Mouse (Mus musculus) spleen, postnatal 36 days (tissue): ENCODE measurements around the gene Unc93b1.

Experiments
- DNase-seq, 2 experiments: peaks; one replicate each; pipeline ENCODE4 v3.0.0; 2022; ENCODE audit warnings: low spot score in 2 of 2, mixed read lengths in 1 of 2

Unc93b1 gene

DNA sequence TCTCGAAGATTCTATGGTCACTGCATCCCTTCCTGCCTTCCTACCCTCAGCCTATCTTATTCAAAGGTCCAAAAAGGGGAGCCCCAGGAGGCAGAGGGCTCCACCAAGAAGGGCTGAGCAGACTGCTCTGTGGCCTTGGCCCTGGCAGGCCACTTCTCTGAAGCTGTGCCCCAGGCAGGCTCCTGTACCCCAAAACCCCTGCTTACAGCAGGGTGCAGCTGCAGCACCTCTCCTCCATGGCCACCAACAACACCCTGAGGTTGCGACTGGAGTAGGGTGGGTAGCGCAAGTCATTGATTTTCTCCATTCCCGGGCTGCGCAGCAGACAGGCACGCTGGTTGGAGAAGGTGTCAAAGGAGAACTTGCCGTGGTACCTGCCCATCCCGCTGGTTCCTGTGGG, 21.3 kb upstream of the Unc93b1 start:
- no peak for DNase-seq

DNA sequence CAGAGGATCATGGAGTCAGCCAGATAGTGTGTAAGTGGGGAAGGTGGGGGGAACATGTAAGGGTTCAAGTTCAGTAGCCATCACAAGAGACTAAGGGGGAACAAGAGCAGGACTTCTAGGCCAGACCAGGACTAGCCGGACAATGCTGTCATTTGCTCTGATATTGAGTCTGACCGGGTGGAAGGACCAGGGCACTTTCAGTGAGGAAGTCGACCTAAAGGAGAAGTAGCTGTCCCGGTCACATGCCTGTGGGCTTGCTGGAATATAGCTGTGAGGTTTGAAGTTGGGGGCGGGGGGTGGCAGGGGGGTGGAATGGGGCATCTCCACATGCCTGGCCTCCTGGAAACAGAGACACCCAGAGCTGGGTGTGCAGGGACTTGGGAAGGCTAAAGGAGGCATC, 20.5 kb upstream of the Unc93b1 start:
- no peak for DNase-seq

DNA sequence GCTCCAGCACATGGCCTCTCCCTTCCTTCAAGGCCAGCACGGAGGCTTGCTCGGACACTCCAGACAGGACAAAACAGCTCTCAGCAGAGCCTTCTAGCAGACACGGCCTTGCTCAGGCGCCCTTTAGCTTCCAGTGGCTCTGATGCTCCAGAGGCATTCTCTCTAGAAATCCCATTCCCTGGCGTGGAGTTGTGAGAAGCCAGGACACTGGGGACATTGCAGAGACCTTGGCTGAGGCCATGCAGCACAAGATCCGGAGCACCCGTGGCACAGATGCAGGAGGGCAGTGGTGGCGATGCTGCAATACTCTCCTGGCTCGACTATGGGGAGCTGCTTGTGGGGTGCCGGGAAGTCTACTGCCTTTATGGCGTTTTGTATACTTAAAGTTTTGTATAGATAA, 18.3 kb upstream of the Unc93b1 start:
- no peak for DNase-seq

DNA sequence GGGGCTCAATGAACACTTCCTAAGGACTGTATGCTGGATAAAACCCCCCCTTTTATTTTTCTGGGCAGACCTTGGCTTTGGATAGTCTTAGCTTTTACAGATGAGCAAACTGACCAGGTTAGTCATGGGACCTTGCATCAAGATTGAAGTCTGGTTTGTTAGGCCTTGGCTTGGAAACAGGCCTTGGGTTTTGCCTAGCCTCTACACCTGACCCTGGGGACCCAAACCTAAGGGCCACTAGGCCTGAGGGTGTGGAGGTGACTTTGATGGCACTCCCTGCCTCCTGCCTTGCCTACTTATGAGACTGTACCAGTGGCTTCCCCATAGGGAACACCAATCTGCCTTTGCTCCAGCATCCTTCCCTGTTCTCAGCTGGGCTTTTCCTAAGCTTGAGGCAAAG, 15.1 kb upstream of the Unc93b1 start:
- no peak for DNase-seq

DNA sequence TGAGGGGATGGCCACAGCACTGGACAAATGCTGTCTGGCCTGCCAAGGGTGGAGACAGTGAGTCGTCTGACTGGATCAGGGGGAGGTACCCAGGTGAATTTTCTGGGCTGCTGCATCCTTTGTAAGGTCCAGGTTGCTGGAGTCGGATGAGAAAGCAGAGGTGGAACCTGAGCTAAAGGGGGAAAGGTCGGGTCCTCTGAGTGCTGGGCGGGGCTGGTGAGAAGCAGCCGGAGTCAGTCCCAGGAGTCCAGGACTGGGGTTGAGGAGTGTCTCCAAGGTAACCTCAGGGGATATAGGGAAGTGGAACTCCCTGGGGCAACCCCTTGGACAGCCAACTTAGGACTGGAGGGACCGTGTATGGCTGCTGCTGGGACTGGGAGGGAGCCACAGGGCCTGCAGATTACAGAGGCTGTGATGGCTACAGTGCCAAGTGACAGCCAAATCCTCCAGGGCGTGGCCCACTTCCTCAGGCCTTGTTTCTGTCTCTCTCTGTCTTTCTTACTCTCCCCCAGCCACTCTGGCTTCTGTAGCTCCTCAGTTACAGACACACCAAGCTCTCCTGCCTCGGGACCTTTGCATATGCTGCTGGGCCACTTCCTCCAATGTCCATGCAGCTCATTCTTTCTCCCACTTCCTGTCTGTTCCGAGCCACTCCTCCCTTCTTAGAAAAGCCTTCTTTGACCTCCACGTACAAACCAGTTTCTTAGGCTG, 12.2 kb upstream of the Unc93b1 start:
- peak; percentile 68 to 71 for DNase-seq

DNA sequence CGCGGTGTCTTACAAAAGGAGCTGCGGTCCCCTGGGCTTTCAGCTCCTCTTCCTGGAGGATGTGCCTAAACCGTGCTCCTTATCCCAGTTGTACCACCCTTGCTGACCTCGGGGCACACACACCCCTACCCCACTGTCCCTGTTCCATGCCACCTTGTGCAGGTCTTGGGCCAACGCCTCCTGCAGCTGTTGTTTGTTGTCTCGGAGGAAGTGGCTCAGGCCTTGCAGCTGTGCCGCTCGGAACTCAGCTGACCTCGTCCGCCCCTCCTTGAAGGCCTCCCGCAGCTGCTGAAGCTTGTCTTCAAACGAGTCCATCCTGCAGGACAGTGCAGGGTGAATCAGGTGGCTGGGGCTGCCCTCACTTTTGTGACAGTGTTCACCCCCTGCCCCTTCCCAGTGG, 11.4 kb upstream of the Unc93b1 start:
- peak; percentile 85 to 86 for DNase-seq

DNA sequence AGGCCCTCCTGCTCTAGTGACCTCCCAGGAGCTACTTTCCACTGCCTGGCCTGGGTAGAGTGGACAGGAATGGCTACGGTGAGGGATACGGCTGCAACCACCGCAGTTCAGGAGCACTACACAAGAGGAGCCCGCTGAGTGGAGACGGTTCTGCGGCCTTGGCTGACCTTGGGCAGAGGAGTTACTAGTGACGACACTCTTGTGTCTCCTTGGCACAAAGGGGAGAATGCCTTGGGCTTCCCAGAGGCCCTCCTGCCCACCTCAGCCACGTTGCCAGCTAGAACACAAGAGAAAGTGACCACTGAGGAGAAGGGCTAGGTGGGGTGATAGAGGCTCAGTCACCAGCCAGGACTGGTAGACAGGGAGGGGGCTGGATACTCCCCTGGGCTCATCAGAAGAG, 10.8 kb upstream of the Unc93b1 start:
- DNase-seq, result no peak

DNA sequence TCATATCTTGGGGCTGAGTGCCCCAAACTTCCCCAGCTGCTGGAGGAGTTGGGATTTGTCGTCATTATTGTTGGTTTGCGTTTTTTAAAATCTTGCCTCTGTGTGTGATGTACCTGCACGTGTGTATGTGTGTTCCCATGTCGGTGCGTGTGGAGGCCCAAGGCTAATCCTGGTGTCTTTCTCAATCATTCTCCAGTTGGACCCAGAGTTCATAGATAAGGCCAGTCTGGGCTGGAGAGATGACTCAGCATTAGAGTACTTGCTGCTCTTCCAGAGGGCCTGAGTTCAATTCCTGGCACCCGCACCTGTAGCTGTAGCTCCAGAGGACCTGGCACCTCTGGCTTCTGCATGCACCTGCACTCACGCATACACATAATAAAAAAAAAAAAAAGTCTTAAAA, 10.1 kb upstream of the Unc93b1 start:
- DNase-seq, result no peak

DNA sequence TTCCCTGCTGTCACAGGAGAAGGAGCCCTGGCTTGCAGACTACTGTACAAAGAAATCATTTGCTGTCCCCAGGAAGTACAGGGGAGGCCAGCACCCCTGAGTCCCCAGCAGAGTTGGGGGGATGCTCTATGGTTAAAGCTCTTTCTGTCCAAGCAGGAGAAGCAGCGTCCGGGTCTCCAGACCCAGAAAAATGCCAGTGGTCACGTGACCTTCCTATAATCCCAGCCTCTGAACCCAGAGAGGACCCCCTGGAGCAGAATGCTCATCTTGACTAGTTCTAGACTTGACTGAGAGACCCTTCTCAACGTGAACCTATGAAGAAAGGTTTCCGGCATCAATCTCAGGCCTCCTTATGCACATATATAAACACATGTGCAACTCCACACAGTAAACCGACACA, 9.1 kb upstream of the Unc93b1 start:
- no peak for DNase-seq

DNA sequence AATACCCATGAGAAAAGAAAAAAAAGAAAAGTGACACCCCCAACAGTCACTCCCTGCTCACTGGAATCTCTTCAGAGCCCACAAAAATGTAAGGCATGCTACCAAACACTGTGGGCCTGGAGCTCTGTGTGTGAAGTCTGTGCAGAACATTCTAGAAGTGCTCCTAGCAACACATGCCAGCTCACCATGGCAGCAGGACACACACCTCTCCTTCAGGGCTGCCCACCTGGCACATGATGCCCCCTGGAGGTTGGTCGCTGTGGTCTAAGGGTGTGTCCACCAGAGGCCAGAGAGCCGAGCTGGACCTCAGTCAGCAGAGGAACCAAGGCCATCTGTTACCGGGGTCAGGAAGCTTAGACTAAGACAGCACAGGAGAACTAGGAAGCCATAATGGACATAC, 8.7 kb upstream of the Unc93b1 start:
- no peak for DNase-seq

DNA sequence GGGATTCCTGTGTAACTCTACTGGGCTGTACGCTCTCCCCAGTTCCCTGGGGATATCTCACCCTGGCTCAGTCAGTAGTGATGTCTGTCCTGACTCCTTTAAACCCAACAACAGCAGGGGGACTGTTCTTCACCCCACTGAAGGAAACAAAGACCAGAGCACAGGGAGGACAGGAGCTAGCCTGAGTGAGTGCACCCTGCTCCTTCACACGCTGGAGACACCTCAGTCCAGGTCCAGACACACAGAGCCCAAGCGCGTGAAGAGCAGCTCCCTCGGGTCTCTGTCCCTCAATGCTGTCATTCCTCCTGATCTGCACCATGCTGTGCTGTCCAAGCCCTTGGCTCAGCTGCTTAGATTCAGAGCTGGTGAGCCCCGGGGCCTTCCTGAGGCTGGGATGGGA, 8.3 kb upstream of the Unc93b1 start:
- DNase-seq, result no peak

DNA sequence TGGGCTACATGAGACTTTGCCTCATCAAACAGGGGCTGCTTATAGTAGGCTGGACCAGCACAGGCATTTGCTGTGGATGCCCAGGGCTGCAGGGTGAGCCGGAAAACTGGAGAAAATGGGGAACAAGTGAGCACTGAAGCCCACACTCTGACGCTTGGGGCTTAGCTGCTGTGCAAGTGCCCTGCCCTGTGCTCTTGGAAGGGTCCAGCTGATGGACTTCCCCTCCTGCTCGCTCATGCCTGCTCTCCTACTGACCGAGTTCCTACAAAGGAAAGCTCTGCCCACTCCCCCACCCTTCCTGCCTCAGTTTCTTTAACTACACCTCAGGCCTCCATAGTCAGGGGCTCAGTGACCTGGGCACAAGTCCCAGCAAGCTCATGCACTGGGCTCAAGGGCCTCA, 7.0 kb upstream of the Unc93b1 start:
- no peak for DNase-seq

DNA sequence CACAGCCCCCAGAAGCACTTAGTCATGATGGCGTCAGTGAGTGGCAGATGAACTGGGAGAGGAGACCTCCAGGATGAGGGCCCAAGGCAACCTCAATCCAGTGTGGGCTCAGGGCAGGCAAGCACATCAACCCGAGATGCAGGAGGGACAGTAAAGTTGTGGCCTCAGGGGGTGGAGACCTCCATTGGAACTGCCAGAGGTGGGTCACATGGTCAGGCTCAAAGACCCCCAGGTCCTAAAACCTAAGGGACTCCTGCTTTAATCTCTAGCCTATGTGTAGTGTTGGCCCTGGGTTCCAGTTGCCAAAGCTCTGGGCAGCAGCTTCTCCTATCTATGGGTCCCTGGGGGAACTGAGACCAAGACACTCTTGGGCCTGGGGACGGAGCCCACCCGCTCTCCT, 6.2 kb upstream of the Unc93b1 start:
- no peak for DNase-seq

DNA sequence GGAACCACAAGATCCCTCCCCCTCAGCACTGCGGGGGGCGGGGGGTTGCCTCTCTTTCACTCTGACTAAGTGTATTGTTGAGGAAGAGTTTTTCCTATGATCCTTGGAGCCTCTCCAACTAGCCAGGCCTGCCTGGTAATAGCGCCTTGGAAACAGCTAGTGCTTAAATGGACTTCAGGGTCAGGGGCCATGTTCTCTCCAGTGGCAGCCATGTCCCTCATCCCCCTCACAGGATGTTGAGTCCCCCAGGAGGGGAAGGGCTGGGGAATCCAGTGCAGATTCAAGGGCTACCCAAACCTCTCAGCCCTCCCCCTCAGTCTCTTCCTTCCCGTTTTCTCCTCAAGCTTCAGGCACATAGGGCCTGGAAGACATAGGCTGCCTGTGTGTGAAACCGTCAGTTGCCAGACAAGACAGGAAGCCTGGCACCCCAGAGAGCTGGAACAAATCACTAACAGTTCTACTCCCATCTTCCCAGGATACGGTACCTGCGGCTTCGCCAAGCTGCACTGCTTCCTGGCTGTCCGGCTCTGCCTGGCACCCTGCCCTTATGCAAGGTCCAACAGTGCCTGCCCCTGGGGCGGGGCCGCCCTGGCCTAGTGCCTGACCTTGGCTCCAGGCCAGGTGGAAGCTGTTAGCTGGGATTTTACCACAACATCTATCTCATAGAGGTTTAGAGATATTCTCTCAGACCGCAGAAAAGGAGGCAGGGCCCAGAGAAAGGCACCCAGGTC, 5.6 kb upstream of the Unc93b1 start, which contains the start of gene Aldh3b1:
TSS of gene Aldh3b1 (minus strand) at position 598 of the 731 bp plus-strand sequence.
- DNase-seq, result peak; percentile 54 to 69

DNA sequence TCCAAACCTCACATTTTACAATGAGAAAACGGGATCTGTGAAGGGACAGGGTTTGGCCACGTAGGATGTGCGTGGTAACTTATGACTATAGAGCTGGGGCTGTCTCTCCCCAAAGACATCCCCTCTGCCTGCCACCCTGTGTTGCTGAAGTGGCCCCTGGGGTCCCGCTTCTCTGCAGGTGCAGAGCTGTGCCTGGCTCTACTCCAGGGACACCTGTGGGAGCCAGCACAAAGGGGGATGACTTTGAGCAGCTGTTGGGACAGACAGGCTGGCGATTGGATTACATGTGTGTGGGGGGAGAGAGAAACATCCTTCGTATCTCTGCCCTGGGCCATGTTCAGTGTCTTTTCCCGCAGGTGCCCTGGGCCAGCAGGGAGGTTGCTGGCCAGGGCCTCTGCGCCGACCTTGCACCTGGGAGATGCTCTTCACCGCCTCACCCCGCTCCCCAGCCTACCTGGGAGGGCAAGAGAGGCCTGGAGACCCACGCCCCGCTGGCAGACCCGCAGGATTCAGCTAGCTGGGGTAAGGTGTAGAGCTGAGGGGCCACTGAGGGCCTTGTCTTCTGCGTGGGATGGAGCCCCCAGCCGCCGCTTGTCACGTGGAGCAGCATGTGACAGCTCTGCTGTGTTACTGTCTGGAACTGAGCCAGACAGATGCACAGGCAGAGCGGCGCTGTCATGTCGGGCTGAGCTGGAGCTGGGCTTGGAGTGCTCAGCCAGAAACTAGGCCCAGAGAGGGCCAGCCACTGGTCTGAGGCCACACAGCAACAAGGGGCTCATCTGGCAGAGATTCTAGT, 4.5 kb upstream of the Unc93b1 start:
- peak; percentile 55 to 56 for DNase-seq

DNA sequence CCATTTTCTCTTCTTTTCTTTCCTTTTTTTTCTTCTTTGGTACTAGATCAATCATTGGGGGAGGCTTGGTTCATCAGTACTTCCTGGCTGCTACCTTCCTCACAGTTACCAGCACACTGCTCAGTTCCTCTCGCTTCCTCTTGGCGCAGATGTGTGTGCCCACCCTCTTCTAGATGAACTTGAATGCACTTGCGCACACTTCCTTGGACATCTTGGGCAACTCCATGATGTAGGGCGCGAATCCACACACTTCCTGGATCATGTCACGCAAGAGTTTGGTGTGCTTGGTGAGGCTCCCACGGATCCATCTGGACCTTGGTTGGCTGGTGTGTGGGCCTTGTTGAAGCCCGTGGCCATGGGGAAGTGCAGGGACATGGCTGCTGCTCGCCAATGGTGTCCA, 3.3 kb upstream of the Unc93b1 start:
- DNase-seq, result peak; percentile 62 to 66

DNA sequence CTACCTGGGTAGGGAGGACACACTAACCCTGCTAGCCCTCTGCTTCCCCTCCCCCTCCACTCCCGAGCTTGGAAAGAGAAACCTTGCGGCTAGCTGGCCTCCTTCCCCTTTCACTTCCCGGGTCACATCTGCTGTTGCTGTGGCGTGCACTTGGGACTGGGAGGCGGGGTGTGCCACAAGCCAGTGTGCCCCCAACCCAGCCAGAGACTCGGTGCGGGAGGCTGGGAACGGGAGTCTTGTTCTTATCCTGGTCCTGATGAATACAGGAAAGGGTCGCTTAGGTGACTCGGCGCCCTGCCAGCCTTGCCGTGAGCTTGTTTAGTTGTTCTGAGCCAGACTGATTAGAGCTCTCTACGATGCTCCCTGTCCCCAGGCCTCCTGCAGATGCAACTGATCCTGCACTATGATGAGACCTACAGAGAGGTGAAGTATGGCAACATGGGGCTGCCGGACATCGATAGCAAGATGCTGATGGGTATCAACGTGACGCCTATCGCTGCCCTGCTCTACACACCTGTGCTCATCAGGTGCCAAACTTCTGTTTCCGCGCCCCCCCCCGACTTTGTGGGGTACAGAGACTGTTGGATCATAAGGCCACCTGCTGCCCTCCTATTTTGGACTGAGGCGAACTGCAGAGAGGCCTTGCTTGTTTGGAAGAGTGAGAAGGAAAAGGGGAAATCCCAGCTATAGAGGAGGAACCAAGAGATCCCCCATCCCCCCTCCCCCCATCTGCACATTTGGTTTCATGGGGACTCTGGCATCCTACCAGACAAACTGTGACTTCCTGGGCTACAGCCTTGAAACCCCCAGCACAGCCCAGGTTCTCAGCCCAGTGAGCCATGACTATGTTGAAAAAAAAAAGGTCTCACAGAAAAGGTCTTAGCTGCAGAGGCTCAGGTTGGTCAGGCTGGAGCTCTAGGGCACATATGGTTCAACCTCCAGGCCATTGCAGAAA, 1.2 kb downstream of the Unc93b1 start:
- peak; percentile 92 to 93 for DNase-seq

DNA sequence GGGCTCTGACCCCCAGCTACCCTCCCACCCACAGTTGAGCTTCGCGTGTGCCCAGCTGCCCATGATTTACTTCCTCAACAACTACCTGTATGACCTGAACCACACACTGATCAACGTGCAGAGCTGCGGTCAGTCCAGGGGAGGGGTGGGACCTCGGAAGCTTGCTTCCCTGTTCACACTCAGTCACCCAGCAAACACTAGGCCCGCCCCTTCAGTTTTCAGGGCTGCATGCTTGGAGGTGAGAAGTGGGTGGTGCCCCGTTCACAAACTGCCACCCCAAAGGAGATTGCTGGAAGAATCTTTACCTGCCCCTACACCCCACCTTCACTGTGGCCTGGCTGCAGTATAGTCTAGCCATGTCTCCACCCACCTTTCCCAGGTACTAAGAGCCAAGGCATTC, 7.3 kb downstream of the Unc93b1 start:
- peak; percentile 44 to 48 for DNase-seq

DNA sequence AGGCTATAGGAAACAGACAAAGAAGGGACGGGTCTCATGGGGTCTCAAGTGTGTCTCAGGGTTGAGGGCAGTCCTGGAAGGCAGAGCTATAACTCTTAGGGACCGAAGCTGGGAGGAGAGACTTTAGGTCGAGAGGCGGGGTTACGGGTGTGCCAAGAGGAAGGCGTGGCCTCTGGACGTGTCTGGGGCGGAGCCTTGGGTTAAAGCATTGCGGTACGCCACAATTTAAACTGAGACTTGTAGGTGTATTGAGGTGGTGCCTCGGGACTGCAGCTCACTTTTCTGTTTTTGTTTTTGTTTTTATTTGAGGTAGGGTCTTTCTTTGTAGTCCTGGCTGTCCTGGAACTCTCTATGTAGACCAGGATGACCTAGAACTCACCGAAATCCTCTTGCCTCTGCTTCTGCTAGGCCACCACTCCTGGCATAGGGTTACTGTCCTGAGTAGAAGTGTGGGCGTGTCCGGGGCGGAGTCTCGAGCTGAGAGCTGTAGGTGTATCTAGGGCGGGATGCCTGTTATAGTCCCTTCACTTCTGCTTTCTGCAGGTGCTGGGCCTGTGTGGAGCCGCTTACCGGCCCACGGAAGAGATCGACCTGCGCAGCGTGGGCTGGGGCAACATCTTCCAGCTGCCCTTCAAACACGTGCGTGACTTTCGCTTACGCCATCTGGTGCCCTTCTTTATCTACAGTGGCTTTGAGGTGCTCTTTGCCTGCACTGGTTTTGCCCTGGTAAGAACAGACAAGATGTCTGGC, 8.2 kb downstream of the Unc93b1 start:
- peak; percentile 91 to 93 for DNase-seq

DNA sequence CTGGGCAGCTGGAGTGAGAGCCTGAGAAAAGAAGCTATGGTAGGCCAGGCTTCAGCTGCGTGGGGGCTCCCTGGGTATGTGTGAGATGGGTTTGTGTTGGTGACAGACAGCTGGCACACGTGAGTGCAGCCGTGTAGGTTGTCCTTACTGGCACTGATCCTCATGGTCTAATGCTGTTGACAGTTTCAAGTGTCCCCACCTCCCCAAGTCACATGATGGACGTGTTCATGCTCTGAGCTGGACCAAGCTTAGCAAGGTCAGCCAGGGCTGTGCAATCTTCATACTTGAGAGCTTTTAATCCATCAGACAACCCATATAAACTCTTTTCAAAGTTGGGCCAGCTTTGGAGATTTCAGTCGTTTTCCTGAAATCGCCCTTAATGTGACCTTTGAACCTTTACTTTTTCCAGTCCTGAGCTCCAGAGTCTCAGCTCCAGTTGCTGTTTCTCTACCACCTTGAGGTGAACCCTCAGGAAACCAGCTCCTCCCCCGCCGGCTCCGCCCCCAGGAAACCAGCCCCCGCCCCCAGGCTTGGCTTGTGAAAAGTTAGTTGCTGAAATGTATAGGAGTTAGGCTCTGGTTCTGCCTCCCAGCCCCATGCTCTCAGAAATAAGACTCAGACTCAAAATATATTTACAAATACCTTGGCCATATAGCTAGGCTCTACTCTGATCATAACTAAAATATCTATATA, 11.0 kb downstream of the Unc93b1 start:
- DNase-seq, result peak; percentile 53 to 62
